Mouse (Mus musculus) thymus, adult 2 months (tissue): Measurements from ENCODE around the gene Magix. TPM values are rescaled to one million over a fixed set of nuclear protein-coding genes. Genes with fewer than 3 reads are reported as not detected.
A peak's percentile ranks its signal among the peaks of the same experiment; 100 is the strongest.

Experiments used
- DNase-seq: peaks from one replicate; pipeline ENCODE4 v3.0.0; 2021
- H3K27ac ChIP-seq: fragments of 200-500 bp; 2 replicates; pipeline ENCODE4 v1.5.1; 2012; ENCODE audit warnings: low read length, control low read depth; ENCODE audit not compliant: control insufficient read depth, insufficient read depth
- H3K27me3 ChIP-seq: fragments of 200-500 bp; 2 replicates; pipeline ENCODE4 v1.6.1; 2012; ENCODE audit warnings: mild to moderate bottlenecking, low read length, moderate library complexity, mixed read lengths; ENCODE audit not compliant: control insufficient read depth, insufficient read depth
- H3K36me3 ChIP-seq: fragments of 200-500 bp; 2 replicates; pipeline ENCODE4 v1.6.1; 2012; ENCODE audit warnings: mild to moderate bottlenecking, low read length, moderate library complexity; ENCODE audit not compliant: control insufficient read depth, insufficient read depth
- H3K4me1 ChIP-seq: fragments of 200-500 bp; replicated peaks from 2 replicates; pipeline ENCODE4 v1.6.1; 2012; ENCODE audit warnings: low read length; ENCODE audit not compliant: control insufficient read depth, insufficient read depth
- H3K4me3 ChIP-seq: fragments of 200-500 bp; 2 replicates; pipeline ENCODE4 v1.5.1; 2012; ENCODE audit warnings: mild to moderate bottlenecking, low read length, control low read depth, moderate library complexity; ENCODE audit not compliant: control insufficient read depth, insufficient read depth
- CTCF ChIP-seq: fragments of 200-500 bp; IDR thresholded peaks from 2 replicates; pipeline ENCODE4 v1.5.1; 2012; ENCODE audit warnings: mild to moderate bottlenecking, control low read depth, low read length, moderate library complexity, borderline replicate concordance; ENCODE audit not compliant: control insufficient read depth, poor library complexity, insufficient read depth; ENCODE audit errors: extremely low read depth
- POLR2A ChIP-seq: fragments of 200-500 bp; IDR thresholded peaks from 2 replicates; pipeline ENCODE4 v1.6.1; 2012; ENCODE audit warnings: mild to moderate bottlenecking, low read length, control low read depth, moderate library complexity; ENCODE audit not compliant: control insufficient read depth, poor library complexity, insufficient read depth; ENCODE audit errors: extremely low read depth
- WGBS: fragments of 180-500 bp; shearing (Covaris S2); methylation state at CpG from one replicate; pipeline ENCODE4 v1.1.7; 2018; 5-methylcytosine and 5-hydroxymethylcytosine counted together
- polyA plus RNA-seq: library from polyadenylated mRNA; depleted of rRNA; stranded (reverse); fragments of >200 nt; gene quantifications from 2 replicates; pipeline ENCODE4 v1.2.3, GENCODE M21; 2012

Magix gene
- polyA plus RNA-seq, 1 experiment = 3.0 TPM

DNA sequence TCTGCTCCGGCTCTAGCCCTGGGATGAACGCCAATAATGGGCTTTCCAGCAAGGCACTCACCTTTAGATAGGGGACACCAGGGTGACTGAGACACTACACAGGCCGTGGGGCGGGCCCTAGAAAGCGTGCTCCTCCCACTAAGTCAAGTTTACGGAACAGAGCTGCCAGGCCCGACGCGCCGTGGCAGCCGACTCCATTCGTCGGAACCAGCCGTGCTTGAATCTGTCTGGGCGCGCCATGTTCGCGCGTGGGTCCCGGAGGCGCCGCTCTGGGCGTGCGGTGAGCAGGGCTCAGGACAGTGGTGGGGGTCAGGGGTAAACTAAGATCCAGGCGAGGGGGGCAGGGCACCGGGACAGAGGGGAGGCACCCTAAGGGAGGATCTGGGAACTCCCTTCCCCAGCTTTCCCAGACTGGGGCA is 23.8 kb downstream of the Magix start, which contains the start of gene Prickle3:
Gene Prickle3, plus strand, starts transcription at position 40 of the 419 bp plus-strand sequence.
- WGBS = 2% methylated on average over 25 of the region's 26 CpGs
- DNase-seq = peak; percentile 38
- peak within 1 kb of the TSS; percentile 80 for H3K4me3 ChIP-seq
- peaks cover 20% of the 10 kb centered on the region for H3K4me1 ChIP-seq
- H3K36me3 ChIP-seq = no peaks in the 10 kb centered on the region
- TF ChIP-seq POLR2A (0 out of 2 replicates have a peak, but pooled peaks have one; percentile 17), CTCF (no peak)
- no peaks in the 10 kb centered on the region for H3K27me3 ChIP-seq
- no peak within 1 kb of the TSS for H3K27ac ChIP-seq

DNA sequence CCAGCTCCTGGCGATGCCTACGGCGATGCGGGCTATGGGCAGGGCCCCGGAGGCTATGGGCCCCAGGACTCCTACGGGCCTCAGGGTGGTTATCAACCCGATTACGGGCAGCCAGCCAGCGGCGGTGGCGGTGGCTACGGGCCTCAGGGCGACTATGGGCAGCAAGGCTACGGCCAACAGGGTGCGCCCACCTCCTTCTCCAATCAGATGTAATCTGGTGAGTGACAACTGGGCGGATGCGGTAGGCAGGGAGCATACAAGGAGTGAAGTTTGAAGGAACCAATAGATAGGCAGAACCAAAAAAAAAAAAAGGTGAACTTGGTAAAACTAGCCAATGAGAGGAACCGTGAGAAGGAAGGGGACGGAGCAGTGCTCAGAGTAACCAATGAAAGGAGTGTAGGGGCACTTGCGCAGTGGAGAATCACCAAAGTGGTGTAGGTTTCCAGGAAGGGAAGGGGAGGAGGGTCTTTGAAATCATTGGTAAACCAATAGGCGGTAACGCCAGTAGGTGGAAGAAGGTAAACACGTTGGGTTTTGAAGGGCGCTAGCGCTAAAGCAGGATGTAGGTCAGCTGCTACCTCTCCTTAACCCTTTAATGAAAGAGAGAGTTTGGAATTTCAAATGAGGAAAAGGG is 32.3 kb downstream of the Magix start:
- WGBS = 1% methylated on average over 25 of the region's 25 CpGs
- DNase-seq = peak; percentile 78
- no peaks in the 10 kb centered on the region for H3K36me3 ChIP-seq
- TF ChIP-seq POLR2A (peak; percentile 48), CTCF (no peak)
- peaks cover 23% of the 10 kb centered on the region for H3K4me1 ChIP-seq
- H3K27ac ChIP-seq = peak overlapping the region; percentile 95
- H3K4me3 ChIP-seq = peak overlapping the region; percentile 89
- no peaks in the 10 kb centered on the region for H3K27me3 ChIP-seq

DNA sequence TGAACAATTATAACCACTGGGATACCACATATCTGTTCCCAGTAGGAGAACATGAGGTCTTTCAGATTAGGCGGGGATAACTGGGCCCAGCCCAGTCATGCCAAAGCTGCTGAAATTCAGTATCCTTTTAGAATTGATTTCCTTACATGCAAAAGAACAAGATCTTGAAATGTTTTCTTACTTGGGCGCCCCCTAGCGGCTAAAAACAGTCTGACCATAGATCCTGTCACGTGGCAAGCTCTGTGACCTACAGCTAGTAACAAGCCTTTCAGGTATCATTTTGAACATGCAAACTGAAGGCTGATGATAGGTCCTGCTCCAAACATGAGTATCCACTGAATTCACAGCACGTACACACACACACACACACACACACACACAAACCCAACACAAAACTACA is 35.7 kb downstream of the Magix start:
- WGBS = 9% methylated on average over 5 of the region's 5 CpGs
- no peak for TF ChIP-seq POLR2A
- no peak for TF ChIP-seq CTCF
- Histone ChIP-seq H3K27ac (no peak overlapping the region), H3K4me3 (no peak overlapping the region), H3K36me3 (no peaks in the 10 kb centered on the region), H3K4me1 (peaks cover 14% of the 10 kb centered on the region; the same call in 1 of the 2 replicates), H3K27me3 (no peaks in the 10 kb centered on the region)
- peak; percentile 76 for DNase-seq

DNA sequence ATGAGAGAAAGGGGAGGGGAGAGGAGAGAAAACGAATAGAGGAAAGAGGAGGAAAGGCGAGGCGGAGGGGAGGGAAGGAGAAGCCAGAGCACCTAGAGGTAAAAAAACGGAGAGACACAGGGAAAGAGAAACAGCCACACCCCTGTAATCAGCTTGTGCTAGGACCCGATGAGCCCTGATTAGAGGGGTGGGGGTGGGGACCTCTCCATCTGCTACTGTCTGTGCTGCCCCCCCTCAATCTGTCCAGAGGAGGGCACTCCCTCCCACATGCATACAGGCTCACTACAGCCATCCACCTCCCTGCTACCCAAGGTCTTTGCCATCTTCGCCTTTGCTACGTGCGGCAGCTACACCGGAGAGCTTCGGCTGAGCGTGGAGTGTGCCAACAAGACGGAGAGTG is 40.3 kb downstream of the Magix start:
- DNase-seq = no peak
- Histone ChIP-seq H3K27ac (no peak overlapping the region), H3K36me3 (no peaks in the 10 kb centered on the region), H3K4me1 (0 out of 2 replicates have a peak, but pooled peaks cover 5% of the 10 kb centered on the region), H3K27me3 (no peaks in the 10 kb centered on the region; the same call in 1 of the 2 replicates), H3K4me3 (no peak overlapping the region)
- TF ChIP-seq CTCF (no peak), POLR2A (no peak)
- WGBS = 31% methylated on average over 12 of the region's 12 CpGs

DNA sequence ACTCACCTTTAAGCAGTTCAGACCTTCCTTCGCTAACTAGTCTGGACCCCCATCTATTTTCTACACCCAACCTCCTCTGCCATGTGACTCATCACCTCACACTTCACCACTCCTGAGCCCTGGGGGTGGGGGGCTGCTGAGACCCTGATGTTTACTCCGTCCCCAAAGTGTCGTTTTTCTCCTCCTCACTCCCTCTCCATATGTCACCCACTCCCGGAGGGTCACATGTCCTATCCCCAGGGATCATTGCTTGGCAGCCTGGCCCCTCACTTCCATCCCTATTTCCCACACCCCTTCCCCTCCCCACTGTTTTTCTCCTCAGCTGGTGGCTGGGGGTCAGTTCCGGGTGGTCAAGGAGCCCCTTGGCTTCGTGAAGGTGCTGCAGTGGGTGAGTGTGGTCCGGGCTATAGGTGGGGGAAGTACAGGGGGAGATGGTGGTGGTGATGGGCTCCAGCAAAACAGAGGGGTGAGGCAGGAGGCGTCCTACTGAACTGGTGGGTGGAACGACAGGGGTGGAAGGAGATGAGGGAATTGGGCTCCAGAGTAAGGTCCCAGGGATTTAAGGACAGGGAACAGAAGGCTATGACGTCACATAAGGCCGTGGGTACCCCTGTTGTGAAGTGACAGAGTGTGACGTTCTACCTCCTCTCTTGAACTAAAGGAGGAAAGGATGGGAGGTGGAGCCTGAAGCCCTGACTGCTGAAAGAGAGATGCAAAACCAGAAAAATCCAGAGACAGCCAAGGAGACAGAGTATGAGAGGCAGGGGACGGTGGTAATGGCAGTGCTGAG is 41.3 kb downstream of the Magix start:
- Histone ChIP-seq H3K36me3 (no peaks in the 10 kb centered on the region), H3K4me1 (0 out of 2 replicates have a peak, but pooled peaks cover 5% of the 10 kb centered on the region), H3K4me3 (no peak overlapping the region), H3K27me3 (no peaks in the 10 kb centered on the region; the same call in 1 of the 2 replicates), H3K27ac (no peak overlapping the region)
- TF ChIP-seq CTCF = no peak
- no peak for TF ChIP-seq POLR2A
- no peak for DNase-seq
- 21% methylated on average over 13 of the region's 13 CpGs for WGBS

DNA sequence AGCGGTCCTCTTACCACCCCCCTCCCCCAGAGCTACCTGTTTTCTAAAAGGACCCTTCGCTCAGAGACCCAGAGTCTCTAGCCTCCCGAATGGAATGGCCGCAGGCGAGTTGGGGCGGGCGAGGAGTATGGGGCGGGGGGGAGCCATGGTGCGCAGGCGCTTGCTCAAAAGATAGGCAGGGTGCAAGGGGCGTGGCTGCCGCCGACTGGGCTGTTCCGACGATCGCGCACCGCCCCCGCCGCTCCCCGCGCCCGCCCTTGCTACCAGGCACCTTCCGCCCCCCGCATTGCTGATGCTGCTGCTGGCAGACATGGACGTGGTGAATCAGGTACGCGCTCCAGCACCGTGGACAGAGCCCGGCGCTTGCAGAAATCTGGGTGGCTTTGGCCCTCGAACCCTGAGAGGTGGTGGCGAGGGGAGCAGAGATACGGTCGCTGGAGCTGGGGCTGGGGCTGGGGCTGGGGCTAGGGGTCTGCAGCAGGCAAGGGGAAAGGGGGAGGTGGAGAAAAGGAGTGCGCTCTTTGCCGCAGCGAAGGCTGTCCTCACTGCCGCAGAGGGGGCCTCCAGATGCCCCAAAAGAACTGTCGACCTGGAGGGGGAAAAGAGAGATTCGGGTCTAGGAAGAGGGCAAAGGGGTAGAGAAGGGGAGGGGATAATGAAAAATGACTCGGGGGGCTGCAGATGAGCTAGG is 42.5 kb downstream of the Magix start, which contains the start of gene Syp:
Gene Syp, plus strand, starts transcription at position 71 of the 691 bp plus-strand sequence.
- H3K27ac ChIP-seq = no peak within 1 kb of the TSS
- H3K4me3 ChIP-seq = no peak within 1 kb of the TSS
- peak; percentile 87 for DNase-seq
- whole genome bisulfite sequencing = 2% methylated on average over 39 of the region's 42 CpGs
- H3K27me3 ChIP-seq = no peaks in the 10 kb centered on the region; the same call in 1 of the 2 replicates
- H3K4me1 ChIP-seq = 0 out of 2 replicates have a peak, but pooled peaks cover 5% of the 10 kb centered on the region
- TF ChIP-seq CTCF = no peak
- no peak for TF ChIP-seq POLR2A
- H3K36me3 ChIP-seq = no peaks in the 10 kb centered on the region
